Mouse (Mus musculus): ENCODE data around the gene Insyn1. TPM values are rescaled to one million over a fixed set of nuclear protein-coding genes. Genes with fewer than 3 reads are reported as not detected.
A peak's percentile ranks its signal among the peaks of the same experiment; 100 is the strongest.

Gene Insyn1
- total RNA-seq, 4 experiments from 2014 or later, result 194 to 230 (median 210) TPM

DNA sequence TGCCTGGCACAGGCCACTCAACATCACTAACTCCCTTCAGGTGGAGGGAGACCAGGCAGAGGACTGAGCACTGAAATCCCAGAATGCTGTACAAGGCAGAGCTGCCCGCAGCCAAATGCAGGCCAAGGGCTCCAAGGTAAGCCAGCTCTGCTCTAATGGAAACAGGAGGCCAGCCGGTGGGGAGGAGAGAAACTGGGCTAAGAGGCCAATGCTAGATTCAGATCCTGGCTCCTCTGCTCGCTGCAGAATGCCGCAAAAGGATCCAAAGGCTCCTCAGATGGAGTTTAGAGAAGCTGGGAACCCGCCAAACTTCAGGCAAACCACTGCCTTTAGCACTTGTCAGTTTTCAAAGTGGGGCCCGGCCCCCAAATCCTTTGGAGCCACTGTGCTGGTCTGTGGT, 44.9 kb downstream of the Insyn1 start:
- DNase-seq (ENCODE audit: low spot score in 2 of 2), result no peak

DNA sequence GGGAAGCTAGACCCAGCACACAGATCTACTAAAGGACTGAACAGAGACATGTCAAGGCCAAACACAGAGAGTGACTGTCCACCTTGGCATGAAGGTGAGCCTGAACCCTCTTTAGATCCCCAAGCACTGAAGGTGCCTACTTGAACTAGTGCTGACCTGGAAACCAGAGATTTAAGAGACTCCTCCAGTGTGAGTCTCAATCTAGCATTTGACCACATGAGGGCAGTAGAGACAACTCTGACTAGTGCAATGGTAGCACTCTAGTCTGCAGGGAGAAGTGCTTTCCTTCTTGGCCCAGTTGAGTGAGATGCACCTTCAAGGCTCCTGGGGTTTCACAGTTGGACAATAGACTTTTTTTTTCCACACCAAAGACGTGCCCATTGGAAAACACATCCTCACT, 46.4 kb downstream of the Insyn1 start:
- no peak for DNase-seq (ENCODE audit: low spot score in 2 of 2)

DNA sequence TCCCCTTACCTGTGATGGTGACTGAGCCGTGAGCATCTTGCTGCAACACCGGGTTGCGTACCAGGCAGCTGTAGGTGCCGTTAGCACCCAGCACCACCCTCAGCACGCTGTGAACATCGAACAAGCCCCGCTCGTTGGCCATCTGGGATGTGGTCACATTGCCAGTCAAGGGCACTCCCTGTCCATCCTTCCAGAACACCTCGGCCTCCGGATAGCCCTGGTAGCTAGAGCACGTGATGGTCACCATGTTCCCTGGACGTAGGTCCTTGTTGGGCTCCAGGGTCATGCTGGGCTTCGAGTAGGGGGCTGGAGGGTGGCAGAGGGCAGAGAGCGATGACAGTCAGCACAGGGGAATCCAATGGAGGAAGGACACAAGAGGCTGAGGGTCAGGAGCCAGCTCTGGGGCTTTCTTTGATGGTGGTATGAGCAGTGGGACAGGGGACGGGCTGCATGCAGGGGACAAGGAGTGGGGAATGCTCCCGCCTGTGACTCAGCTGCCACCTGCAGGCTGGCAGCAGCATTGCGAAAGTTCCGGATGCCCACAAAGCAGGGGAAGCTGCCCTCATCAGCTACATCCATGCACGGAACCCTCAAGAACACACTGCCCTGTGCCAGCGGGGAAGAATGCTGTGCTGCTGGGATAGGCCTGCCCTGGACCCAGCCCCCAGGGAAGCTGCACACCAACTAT, 47.2 kb downstream of the Insyn1 start:
- no peak for DNase-seq (ENCODE audit: low spot score in 2 of 2)

- no peak for DNase-seq (ENCODE audit: low spot score in 2 of 2)
Measured at GRCm38 (mm10) chr9:58537774-58538173, 49.4 kb downstream of the Insyn1 start.

GRCm38 (mm10) chr9:58539886-58540285, 51.5 kb downstream of the Insyn1 start:
- DNase-seq (ENCODE audit: low spot score in 2 of 2), result no peak

GRCm38 (mm10) chr9:58541895-58542338, 53.5 kb downstream of the Insyn1 start:
- DNase-seq (ENCODE audit: low spot score in 2 of 2), result peak; percentile 39 to 69

- peak in 1 of 2 experiments; percentile 48 for DNase-seq (ENCODE audit: low spot score in 2 of 2)
Measured at GRCm38 (mm10) chr9:58544879-58545324, 56.5 kb downstream of the Insyn1 start.

DNA sequence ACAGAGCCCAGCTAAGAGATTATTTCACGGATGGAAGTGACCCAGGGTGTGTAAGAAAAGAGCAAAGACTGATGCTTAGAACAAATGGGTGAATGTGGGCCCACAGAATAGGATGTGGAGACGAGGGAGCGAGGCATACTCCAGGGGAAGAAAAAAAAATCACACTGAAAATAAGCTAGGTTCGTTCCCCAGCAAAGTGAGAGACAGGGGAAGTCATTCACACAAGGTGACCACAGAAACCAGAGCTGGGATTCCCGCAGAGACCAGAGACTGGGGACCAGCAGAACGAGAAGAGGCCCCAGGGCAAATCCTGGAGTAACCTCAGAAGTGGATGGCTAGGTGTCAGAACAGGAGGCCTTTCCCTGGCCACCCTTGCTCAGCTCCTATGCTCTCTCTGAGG, 57.0 kb downstream of the Insyn1 start:
- DNase-seq (ENCODE audit: low spot score in 2 of 2), result no peak

- peak in 1 of 2 experiments; percentile 74 for DNase-seq (ENCODE audit: low spot score in 2 of 2)
Measured at GRCm38 (mm10) chr9:58546630-58547360, 58.4 kb downstream of the Insyn1 start.

- DNase-seq (ENCODE audit: low spot score in 2 of 2), result no peak
Measured at GRCm38 (mm10) chr9:58548897-58549296, 60.5 kb downstream of the Insyn1 start.

Other genes starting within 250 kb of the Insyn1 start
- 10 to 100 TPM; 15.3 to 20.3 (median 17.5) TPM for gene Pml, start 238.8 kb upstream of the Insyn1 start, total RNA-seq (2022)
- gene Stoml1, start 235.4 kb upstream of the Insyn1 start, total RNA-seq (2022), result 10 to 100 TPM; 65.6 to 69.4 (median 67.4) TPM
- 1 to 10 TPM; 1.8 to 3.0 (median 2.3) TPM for gene Loxl1, start 175.4 kb upstream of the Insyn1 start, total RNA-seq (2022)
- gene Tbc1d21, start 118.1 kb upstream of the Insyn1 start, total RNA-seq (2022), result not detected
- 1 to 10 TPM; 7.8 to 9.5 (median 8.7) TPM for gene Cd276, start 66.8 kb downstream of the Insyn1 start, total RNA-seq (2022)
- gene Nptn, start 93.6 kb downstream of the Insyn1 start, total RNA-seq (2022), result 100 to 1,000 TPM; 856 to 995 (median 934) TPM